Mouse (Mus musculus) ES-E14 (cell line): ENCODE results near the gene Plac8.

Source experiments
- CHD2 ChIP-seq: IDR thresholded peaks from 2 replicates; pipeline ENCODE4 v1.6.1; 2014; ENCODE audit warnings: mild to moderate bottlenecking, low read depth, low read length, inconsistent platforms
- MAFK ChIP-seq: IDR thresholded peaks from 2 replicates; pipeline ENCODE4 v1.6.1; 2014; ENCODE audit warnings: mild to moderate bottlenecking, low read depth, low read length, inconsistent platforms; ENCODE audit not compliant: insufficient read depth
- ZC3H11A ChIP-seq: IDR thresholded peaks from 2 replicates; pipeline ENCODE4 v1.6.1; 2012; ENCODE audit warnings: low read depth, mild to moderate bottlenecking, inconsistent platforms, low read length, borderline replicate concordance
- ZNF384 ChIP-seq: IDR thresholded peaks from 2 replicates; pipeline ENCODE4 v1.6.1; 2012; ENCODE audit warnings: low read depth, low read length, inconsistent platforms

GRCm38 (mm10) chr5:100604061-100604460, 32.0 kb upstream of the Plac8 start:
- TF ChIP-seq MAFK = no peak
- no peak for TF ChIP-seq ZNF384
- no peak for TF ChIP-seq ZC3H11A
- no peak for TF ChIP-seq CHD2
